Mouse (Mus musculus): Measurements from ENCODE around the gene Spindoc. TPM values are rescaled to one million over a fixed set of nuclear protein-coding genes. Genes with fewer than 3 reads are reported as not detected.

Gene Spindoc
- 31.4 TPM for polyA plus RNA-seq (2017; shearing (Covaris generic))

DNA sequence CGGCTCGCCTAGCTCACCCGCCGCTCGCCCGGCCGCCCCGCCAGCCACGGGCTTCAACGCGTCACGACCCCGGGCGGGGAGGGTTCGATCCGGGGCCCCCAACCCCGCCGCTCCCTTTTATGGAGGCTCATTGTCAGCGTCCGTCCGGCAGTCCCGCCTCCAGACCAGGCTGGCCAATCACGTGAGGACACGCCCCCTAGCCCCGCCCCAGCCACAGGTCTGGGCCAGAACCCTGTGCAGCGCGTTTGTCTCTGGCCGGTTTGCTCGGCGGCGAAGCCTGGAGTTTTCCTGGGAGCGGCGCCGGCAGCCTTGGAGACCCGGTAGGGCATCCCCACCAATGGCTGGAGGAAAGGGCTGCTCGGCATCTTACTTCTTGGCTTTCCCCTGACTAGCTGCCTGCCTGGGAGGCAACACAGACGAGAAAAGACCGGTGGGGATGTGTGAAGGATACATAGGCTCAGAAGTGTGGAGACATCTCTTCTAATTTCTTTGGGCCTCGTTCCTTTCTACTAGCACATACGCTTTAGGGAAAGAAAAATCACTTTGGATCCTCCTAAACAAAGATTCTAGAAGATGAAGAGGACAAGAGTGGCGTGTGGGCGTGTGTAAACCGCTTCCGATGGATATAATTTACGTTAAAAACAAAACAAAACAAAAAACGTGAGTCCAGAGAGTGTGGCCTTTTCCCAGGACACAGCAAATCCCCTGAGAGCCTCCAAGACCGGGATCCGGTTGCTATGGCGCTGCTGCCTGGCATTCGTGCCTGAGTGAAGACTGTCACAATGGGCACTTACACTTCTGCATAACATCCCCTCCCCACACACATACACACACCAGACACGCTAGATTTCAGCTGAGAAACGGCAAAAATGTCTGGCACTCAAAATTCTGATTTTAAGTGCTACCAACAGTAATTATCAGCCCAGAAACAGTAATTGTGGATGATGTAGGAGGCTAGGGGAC, at the start of gene Spindoc:
Gene Spindoc, minus strand, starts transcription at position 92 of the 963 bp plus-strand sequence.

GRCm38 (mm10) chr19:7416834-7417735, 34.3 kb upstream of the Spindoc start, which contains the start of gene 2700081O15Rik:
Gene 2700081O15Rik, plus strand, starts transcription at chr19:7417625.

GRCm38 (mm10) chr19:7341512-7342397, 41.0 kb downstream of the Spindoc start, which contains the start of gene Mark2:
Gene Mark2, minus strand, starts transcription at chr19:7341860.

Other genes starting within 250 kb of the Spindoc start
- gene Otub1, start 176.7 kb downstream of the Spindoc start, polyA plus RNA-seq (2017; shearing (Covaris generic)): 61.1 TPM
- gene Cox8a, start 165.4 kb downstream of the Spindoc start, polyA plus RNA-seq (2017; shearing (Covaris generic)): 377 TPM
- gene Naa40, start 141.8 kb downstream of the Spindoc start, polyA plus RNA-seq (2017; shearing (Covaris generic)): 34.3 TPM
- gene Rcor2, start 115.7 kb downstream of the Spindoc start, polyA plus RNA-seq (2017; shearing (Covaris generic)): 3.1 TPM
- 239 TPM for gene Mark2, start 41.1 kb downstream of the Spindoc start, polyA plus RNA-seq (2017; shearing (Covaris generic))
- 0.36 TPM for gene 2700081O15Rik, start 34.6 kb upstream of the Spindoc start, polyA plus RNA-seq (2017; shearing (Covaris generic))
- 56.7 TPM for gene Rtn3, start 100.3 kb upstream of the Spindoc start, polyA plus RNA-seq (2017; shearing (Covaris generic))
- gene Atl3, start 111.0 kb upstream of the Spindoc start, polyA plus RNA-seq (2017; shearing (Covaris generic)): 21.7 TPM
- gene Pla2g16, start 174.5 kb upstream of the Spindoc start, polyA plus RNA-seq (2017; shearing (Covaris generic)): 34.9 TPM
- not detected for gene Lgals12, start 224.2 kb upstream of the Spindoc start, polyA plus RNA-seq (2017; shearing (Covaris generic))
- gene Hrasls5, start 229.5 kb upstream of the Spindoc start, polyA plus RNA-seq (2017; shearing (Covaris generic)): not detected

Data from naive thymus-derived CD4-positive, alpha-beta T cell, adult 5 months (primary cell).